Mouse (Mus musculus): ENCODE results near the gene Nckap5.

Gene Nckap5

DNA sequence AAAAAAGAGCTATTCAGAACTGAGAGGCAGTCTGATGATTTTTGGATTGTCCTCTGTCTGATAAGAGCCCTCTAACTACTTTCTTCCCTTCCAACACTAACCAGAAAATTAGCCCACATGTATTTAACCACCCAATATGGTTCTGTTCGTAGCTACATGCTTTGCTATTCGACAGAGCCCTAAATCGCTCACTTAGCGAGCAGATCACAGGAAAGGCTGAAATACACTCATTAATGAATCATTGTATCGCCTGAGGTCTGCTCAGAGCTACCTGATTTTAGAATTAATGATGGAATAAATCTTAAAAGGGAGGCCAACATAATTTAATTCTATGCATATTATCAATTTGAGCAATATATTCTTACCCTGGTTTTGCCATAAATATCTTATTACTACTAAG, 187.8 kb downstream of the Nckap5 start:
- DNase-seq (ENCODE audit: extremely low spot score, low read depth, low spot score), result no peak

DNA sequence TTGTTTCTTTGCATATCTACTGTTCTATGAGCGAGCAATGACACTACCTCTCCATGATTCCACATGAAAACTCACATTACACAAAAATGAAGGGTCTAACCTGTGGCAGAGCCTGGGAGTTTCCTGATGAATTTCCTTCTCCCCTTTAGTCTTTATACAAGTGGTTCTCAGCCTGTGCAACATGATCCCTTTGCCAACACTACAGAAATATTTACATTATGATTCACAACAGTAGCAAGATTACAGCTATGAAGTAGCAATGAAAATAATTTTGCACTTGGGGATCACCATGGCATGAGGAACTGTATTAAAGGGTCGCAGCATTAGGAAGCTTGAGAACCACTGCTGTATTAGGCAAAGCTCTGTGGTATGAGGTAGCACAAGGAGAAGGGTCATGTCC, 191.1 kb downstream of the Nckap5 start:
- no peak for DNase-seq (ENCODE audit: extremely low spot score, low read depth, low spot score)

DNA sequence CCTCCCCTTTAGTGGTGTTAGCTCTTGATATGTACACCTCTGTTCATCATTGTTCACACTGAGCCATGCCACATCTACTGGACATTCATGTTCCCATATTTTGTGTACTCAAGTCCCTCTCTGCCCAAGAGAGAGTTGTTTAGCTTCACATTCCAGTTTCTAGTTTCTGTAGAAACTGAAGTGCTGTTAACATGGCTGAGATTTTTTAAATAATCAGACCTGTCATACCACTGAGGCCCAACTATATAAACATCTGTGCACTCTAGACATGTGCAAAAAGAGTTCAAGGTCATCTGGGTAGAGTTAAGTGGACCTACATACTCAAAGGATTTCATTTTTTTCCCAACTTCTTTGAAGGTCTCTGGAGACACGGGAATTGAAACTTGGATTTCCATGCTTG, 193.1 kb downstream of the Nckap5 start:
- no peak for DNase-seq (ENCODE audit: extremely low spot score, low read depth, low spot score)

DNA sequence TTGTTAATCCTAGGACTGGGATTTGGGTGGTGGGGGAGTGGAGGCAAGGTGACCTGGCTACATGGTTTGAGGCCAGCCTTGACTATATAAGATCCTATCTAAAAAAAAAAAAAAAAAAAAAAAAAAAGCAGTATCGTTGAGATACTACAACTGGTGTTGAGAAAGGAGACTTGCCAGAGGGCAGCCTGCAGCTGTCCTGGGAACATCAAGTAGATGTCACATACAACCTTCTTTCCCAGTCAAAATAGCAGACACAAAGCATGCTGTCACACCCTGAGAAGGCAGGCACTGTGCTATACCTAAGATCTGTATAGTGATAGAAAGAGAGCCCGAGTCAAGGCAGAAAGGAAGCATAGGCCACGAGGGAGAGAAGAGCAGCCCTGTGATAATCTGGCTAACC, 204.4 kb downstream of the Nckap5 start:
- no peak for DNase-seq (ENCODE audit: extremely low spot score, low read depth, low spot score)

DNA sequence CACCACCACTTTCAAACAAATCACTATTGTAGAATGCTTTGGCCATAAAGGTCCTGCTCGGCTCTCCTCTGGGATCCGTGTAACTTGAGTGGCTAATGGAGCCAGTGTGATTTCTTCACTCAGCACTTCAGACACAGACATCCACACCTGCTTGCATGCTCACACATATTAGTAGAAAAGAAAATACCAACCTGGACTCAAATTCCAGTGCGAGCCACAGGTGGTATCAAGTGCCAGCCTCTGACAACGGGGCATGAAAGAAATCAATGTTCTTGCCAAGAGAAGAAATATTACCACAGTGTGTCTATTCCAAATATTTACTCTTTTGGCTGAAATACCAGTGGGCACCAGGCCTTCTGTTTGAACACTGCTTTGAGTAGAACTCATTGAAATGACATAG, 208.6 kb downstream of the Nckap5 start:
- no peak for DNase-seq (ENCODE audit: extremely low spot score, low read depth, low spot score)

DNA sequence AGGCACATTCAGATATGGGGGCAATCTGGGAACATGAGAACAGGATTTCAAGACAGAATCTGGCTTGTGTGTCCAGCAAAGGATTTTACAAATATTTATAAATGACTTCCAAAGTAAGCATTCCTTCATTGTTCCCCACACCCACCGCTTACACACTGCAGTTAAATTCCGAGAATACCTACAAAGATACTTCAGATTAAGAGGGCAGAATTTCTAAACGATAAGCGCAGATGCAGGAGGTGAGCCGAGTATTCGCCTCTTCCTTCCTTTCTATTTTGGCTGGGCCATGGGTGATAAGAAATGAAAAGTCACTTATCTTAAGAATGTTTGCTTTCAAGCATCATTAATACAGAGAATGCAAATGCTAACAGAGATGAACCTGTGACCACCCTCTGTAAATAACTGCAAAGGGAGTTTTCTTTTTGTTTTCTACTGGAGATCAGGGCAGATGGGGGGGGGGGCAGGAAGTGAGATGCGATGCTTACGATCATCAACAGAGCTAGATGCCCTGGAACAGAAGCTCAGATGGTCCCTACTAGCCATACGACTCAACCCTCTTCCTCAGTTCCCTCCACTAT, 213.0 kb downstream of the Nckap5 start:
- no peak for DNase-seq (ENCODE audit: extremely low spot score, low read depth, low spot score)

DNA sequence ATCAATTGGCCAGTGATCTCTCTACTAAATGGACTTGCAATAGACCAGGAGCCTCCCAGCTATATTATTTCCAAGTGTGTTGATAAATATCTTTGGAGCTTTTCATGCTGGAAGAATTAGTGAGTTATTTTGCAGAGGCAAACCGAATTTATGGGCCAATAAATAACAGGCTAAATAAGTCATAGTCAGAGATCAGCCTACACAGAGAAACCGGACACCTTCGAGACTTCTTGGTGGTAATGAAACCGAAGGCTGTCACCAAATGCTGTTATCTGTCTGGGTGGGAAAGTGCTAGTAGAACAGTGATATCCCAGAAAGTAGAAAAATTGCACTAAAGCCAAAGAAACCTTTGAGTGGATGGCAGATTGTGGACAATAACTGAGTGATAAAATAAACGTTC, 213.6 kb downstream of the Nckap5 start:
- no peak for DNase-seq (ENCODE audit: extremely low spot score, low read depth, low spot score)

DNA sequence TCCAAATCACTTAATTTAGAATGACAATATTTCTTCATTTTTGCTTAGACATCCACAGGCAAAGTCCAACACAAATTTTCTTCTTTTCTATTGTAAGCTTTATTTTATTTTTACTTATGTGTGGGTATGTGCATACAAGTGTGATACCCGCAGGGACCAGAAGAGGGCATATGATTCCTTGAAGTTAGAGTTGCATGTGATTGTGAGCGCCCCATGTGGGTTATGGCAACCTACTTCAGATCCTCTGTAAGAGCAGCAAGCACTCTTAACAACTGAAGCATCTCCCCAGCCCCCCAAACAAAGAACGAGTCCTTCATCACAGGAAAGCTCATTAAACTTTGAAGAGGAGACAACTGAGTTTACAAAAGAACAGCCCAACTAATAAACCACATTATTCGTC, 217.7 kb downstream of the Nckap5 start:
- DNase-seq (ENCODE audit: extremely low spot score, low read depth, low spot score), result no peak

DNA sequence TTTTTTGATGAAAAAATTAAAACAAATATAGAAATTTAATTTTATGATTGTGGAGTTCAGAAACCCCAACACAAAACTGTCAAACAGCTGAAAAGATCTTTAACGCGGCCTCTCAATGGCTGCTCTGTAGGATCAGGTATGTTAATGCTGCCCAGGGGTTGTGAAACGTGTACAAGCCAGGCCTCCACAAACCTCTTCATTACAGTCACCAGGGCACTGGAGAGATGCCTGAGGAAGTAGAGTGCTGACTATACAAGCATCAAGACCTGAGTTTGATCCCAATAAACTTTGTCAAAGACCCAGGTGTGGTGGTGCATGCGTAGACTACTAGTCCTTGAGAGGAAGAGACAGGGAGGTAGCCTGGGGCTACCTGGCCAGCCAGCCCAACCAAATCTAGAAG, 222.0 kb downstream of the Nckap5 start:
- no peak for DNase-seq (ENCODE audit: extremely low spot score, low read depth, low spot score)

DNA sequence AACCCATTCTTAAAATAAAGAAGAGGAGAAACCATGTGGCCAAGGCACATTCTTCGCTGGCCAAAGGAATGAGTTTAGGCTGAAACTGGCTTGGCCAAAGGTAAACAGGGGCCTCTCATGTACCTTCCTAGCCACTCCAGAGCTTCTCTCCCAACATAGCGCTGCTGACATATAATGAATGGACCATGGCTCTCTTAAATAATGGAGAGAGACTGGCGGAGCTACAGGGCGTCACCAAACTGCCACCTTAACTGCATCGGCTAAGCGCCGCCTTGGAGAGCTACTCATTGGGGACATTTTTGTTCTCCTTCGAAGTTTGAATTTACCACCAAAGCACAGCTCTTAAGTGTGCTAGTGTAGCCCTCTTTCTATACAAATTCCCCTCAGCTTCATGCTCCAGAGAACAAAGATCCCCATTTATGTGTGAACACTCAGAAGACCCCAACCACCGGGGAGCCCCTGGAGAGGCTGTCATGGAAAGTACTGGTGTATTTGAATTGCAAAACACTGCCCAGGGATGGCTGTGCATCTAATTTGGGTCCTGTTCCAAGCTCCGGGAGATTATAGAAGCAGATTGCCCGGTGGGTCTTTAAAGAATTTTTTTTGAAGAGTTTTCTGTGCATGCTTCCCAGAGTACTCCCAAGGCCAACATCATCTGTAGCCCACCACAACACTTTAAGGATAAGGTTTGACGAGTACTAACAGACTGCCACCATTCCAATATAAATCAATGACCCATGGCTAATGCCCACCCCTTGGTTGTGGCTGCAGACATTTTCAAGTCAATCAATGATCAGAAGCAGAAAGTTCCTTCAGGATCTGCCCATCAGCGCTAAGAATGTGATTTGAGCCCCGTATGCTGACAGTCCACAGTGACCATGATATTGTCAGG, 224.2 kb downstream of the Nckap5 start:
- DNase-seq (ENCODE audit: extremely low spot score, low read depth, low spot score), result no peak

DNA sequence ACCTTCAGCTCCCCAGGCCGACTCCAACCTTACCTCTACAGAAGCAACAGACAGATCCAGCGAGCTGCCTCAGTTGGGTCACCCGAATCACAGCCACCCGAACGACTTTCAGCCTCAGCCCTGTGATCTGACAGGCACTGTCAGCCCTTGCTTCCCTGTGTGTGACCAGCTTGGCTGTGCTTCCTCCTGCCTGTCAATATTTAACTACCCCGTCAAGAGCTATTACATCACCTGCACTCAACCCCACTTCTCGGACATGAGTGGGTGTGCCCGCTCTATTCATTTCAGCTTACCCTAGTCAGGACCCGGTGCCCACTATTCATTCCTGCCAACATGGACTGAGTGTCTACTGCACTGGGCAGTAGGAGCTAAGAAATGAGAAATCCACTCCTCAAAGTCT, 226.0 kb downstream of the Nckap5 start:
- DNase-seq (ENCODE audit: extremely low spot score, low read depth, low spot score), result no peak

DNA sequence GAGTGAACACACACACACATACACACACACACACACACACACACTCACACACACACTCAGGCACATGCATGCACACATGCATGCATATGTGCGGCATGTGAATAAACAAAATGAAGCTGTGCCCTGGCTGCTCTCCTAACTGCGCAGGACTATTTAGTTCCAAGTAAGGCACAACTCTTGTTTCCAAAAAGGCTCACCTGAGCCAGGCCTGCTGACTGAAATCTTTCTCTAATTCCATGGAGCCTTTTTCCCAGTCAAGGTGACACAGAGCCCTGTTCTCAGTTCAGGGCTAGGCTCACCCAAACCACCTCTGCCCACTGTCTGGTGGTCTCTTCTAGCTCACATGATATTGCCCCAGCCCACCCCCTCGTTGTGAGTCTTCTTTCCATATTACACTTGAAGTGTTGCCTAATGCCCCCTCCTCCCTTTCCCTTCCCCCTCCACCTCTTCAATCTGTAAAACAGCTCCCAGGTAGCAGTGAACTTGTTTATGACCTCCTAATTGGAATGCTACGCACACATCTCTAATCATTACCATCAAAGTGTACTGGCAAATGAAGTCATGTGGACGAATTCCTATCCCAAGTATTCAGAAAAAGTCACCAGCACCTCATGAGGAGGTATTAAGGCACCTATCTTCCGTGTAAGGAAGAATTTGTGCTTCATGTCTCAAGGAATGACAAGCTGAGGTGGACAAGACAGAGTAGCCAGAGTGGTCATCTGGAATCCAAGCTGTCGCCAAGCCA, 226.7 kb downstream of the Nckap5 start:
- DNase-seq (ENCODE audit: extremely low spot score, low read depth, low spot score), result no peak

DNA sequence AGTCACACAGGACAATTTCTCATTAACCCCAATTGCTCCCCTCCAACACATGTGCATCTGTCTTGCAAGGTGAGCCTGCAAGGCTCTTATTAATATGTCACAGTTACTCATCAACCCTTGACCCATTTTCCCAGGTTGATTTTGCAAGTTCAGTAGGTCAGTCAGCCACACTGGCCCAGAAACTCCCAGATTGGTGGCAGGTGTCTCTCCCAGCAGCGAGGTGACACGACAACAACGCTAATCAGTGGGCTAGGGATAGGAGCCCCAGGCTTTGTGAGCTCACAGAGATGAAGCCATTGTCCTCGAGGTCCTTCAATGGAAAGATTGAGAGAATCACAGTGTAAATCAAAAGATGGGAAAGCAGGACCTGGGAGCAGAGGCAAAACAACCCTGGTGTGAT, 230.0 kb downstream of the Nckap5 start:
- no peak for DNase-seq (ENCODE audit: extremely low spot score, low read depth, low spot score)

DNA sequence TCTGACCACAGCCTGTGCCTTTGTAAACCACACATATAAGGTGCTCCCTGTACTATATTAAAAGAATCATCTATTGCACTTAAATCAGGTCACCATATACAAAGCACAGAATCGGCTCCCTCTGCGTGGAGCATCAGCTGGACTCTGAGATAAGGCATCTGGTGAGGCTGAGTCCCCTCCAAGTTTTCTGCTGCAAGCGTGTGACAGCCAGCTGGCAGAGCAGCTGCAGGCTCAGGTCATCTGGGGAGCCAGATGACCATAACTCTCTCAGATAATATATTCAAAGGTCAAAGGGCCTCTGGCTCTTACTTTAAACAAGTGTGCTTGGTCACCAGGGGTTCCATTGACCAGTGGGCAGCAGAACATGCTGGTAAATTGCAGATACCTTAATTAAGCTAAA, 233.2 kb downstream of the Nckap5 start:
- DNase-seq (ENCODE audit: extremely low spot score, low read depth, low spot score), result no peak

DNA sequence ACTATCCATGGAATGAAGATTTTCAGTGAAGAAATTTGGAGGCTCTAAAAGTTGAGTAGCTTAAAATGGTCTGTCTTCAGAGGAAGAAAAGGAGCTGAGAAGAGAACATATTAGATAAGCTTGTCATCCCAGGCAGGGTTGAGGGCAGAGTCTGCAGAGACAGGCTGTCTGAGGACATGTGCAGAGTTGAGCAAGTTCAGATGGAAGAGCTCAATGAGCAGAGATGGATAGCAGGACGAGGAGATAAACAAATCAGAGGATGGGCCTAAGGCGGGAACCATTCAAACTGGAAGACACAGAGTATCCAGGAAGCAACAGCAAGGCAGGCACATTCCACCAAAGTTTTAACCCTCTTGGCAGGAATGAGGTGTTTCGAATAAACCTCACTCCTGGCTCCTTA, 235.8 kb downstream of the Nckap5 start:
- no peak for DNase-seq (ENCODE audit: extremely low spot score, low read depth, low spot score)

DNA sequence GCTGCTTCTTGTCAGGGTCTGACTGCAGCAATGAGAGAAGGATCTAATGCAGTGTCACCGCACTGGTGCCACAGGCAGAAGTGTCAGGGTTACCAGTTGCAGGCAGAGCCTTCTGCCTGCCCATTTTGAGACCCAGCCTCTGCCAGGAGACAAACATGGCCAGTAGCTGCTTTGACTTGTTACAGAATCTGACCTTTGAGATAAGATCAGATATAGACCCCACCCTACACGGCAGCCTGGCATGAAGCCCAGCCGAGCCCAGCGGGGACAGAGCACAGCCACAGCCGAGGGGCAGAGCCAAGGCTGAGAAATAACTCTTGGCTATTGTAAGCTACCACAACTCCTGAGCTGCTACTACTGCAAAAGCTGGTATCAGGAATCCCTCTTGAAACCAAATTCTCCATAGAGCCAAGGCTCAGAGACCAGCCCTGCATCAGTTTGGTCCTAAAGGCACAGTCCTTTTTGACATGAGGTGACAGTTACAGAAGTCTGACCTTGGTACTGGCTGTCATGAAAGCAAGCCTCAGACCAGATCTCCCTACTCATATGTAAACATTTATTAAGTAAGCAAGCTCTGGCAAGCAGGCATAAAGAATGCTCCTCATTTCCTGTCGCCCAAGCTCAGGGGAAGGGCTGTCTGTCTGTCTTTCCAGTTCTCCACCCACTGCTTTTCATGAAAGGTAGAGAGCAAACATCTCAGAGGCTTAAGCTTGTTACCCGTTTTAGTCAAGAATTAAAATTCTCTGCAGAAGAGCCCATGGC, 237.4 kb downstream of the Nckap5 start:
- DNase-seq (ENCODE audit: extremely low spot score, low read depth, low spot score), result no peak

DNA sequence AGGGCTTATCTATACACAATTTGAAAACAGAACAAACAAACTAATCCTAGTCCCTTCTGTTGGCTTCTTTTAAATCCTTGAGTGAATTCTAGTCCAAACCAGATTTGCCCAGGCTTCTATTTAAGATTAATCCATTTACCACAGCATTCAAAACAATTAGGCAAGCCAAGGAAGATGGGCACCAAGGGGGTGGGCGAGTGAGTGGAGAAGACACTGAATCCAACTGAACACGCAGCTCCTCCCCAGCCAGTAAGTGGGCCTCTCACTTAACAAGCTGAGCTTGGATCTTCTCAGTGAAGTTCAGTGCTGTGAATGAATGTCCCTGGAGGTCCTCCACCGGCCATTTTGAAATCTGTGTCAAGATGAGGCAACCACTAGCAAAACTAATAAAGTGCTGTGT, 239.7 kb downstream of the Nckap5 start:
- DNase-seq (ENCODE audit: extremely low spot score, low read depth, low spot score), result no peak

DNA sequence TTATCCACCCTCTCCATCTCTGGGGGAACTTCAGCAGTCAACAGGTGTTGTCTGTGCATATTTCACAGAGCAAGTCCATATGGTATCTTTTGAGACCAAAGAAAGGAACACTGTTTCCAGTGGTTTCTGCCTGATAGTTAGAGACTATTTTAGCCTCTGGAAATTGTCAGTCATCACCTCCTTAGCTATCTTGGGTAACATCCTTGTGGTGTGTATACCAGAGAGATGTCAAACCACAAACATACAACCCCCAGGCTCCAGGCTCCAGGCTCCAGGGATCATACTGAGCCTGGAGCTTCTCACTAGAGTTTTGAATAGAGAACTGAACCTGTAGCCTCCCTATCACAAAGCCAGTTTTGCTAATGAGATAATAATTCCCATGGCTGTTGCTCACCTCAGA, 252.4 kb downstream of the Nckap5 start:
- no peak for DNase-seq (ENCODE audit: extremely low spot score, low read depth, low spot score)

DNA sequence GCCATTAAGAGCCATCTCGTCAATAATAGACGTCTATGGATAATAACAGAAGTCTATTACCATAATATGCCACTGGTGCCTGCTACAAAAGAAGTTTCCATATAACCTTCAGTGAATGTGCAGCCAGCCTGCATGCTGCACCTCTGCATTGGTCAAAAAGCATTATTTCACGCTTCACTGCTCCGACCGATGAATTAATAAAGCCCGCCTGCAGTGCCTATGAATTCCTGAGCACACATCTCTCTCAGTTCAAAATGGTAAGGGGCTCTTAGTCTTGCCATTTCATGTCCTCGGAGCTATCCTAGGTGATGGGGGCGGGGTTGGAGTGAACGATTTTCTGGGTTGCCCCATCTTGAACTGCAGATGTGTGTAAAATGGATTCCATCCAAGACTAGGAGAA, 256.3 kb downstream of the Nckap5 start:
- no peak for DNase-seq (ENCODE audit: extremely low spot score, low read depth, low spot score)

DNA sequence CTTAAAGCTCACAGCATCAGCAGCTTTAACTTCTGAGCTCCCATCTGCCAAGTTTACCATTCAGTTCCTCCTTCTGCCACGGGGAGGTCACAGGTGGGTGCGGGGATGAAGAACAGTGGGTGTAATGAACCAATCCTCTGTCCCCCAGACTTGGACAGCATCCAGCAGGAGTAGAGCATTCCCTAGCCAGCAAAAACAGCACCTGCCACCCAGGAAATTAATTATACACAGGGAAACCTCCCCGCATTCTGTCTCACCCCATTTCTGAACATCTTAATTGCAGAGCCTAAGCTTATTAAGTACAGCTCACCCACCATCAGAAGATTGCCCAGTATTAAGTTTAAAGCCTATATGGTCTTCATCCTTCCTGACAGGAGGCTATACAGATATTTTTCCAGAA, 256.9 kb downstream of the Nckap5 start:
- no peak for DNase-seq (ENCODE audit: extremely low spot score, low read depth, low spot score)

DNA sequence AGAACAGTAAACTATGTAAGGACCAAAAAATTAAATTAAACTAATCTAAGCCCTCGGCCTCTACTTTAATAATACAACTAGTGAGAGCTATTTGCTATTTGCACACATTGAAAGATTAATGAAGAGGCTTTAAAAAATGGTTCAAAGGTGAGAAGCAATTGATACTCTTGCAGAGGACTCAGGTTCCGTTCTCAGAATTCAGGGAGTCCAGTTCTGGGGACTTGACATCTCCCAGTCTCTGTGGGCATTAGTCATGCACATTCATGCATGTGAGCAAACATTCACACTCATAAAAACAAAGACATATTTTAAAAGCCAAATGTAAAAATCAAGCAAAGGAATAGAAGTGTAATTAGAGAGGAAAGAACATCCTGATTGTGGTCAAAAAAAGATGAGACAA, 257.5 kb downstream of the Nckap5 start:
- no peak for DNase-seq (ENCODE audit: extremely low spot score, low read depth, low spot score)

All from hindlimb bud, embryonic 11.5 days (tissue).